Mouse (Mus musculus) megakaryocyte, embryonic 14.5 days (primary cell): ENCODE measurements around the gene Tmem143.

Experiments used
- FLI1 ChIP-seq: IDR thresholded peaks from 2 replicates; pipeline ENCODE4 v1.6.1; 2012; ENCODE audit warnings: low read length, inconsistent platforms, mixed read lengths
- GATA1 ChIP-seq: IDR thresholded peaks from 3 replicates; pipeline ENCODE4 v1.6.1; 2012; ENCODE audit warnings: mixed read lengths, low read length, inconsistent platforms, borderline replicate concordance

DNA sequence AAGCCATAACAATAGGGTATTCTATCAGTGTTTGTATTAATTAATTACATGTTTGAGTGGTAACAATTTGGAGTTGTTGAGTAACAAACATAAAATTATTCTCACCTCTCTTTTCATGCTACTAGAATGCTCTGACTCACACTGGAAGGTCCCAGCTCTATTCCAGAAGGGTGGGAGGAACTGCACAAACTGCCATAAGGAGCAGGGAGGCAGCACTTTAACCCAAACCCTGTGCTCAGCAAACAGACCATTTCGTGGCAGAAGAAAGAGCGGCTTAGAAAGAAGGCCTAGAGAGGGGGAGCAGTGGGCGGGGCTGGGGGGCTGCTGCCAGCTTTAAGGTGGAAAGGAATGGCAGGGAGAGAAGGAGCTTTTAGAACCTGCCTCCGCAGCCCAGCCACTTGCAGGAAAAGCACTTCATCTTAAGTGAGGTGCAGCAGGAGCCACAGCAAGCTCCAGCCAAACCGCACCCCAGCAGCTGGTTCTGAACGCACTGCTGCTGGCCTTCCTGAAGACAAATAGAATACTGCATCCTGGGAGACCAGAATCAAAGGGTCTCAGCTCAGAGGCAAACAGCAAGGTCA lies 48.2 kb upstream of the Tmem143 start:
- TF ChIP-seq GATA1 (no peak), FLI1 (no peak)
